Comparison of ENCODE assay signal across 8 mouse cellular contexts in genomic region chr12:86884197-86885058, GRCm38 (mm10). TPM values are rescaled to one million over a fixed set of nuclear protein-coding genes. Genes with fewer than 3 reads are reported as not detected.
A peak's percentile ranks its signal among the peaks of the same experiment; 100 is the strongest.
DNase-seq lines count a peak whose midpoint lies in the region; ATAC-seq lines count a peak whose summit lies in the region.

Gene Irf2bpl, minus strand, starts transcription at chr12:86884798.

- H3K27me3 ChIP-seq in embryonic facial prominence, embryonic 10.5 days (replicated peaks; ENCODE audit: low read depth, poor library complexity, severe bottlenecking), result peaks cover 45% of the 10 kb centered on the region
- H3K27me3 ChIP-seq in limb, embryonic 11.5 days (ENCODE audit: control insufficient read depth, insufficient read depth, low read length), result no peaks in the 10 kb centered on the region
- H3K27me3 ChIP-seq in midbrain, embryonic 14.5 days (ENCODE audit: control insufficient read depth, insufficient read depth, low read length), result no peaks in the 10 kb centered on the region

- DNase-seq in layer of hippocampus, adult 11-12 months (ENCODE audit: low spot score), result peak; percentile 99
- DNase-seq in layer of hippocampus, adult 9-10 months (ENCODE audit: low spot score), result no peak
- peak; percentile 99 for DNase-seq in embryonic facial prominence, embryonic 10.5 days (ENCODE audit: low spot score)
- peak; percentile 100 for DNase-seq in heart, adult 11 months
- DNase-seq in kidney, adult 11 months, result peak; percentile 99
- peak; percentile 99 for DNase-seq in limb, embryonic 11.5 days (ENCODE audit: low spot score)
- peak; percentile 99 for DNase-seq in midbrain, embryonic 14.5 days
- peak; percentile 97 to 98 for DNase-seq in spleen, adult 18-20 months

- peak within 1 kb of the TSS; percentile 96 for H3K27ac ChIP-seq in embryonic facial prominence, embryonic 10.5 days (replicated peaks)
- peak within 1 kb of the TSS; percentile 98 for H3K27ac ChIP-seq in limb, embryonic 11.5 days (replicated peaks; ENCODE audit: low read depth, low read length)
- H3K27ac ChIP-seq in midbrain, embryonic 14.5 days (replicated peaks; ENCODE audit: low read depth, low read length), result peak within 1 kb of the TSS; percentile 98

- no peaks in the 10 kb centered on the region; the same call in 1 of the 2 replicates for H3K36me3 ChIP-seq in embryonic facial prominence, embryonic 10.5 days (replicated peaks)
- H3K36me3 ChIP-seq in limb, embryonic 11.5 days (ENCODE audit: control insufficient read depth, insufficient read depth, low read length), result no peaks in the 10 kb centered on the region
- peaks cover 16% of the 10 kb centered on the region; the same call in 1 of the 2 replicates for H3K36me3 ChIP-seq in midbrain, embryonic 14.5 days (ENCODE audit: control insufficient read depth, insufficient read depth, low read length)

- H3K4me2 ChIP-seq in limb, embryonic 11.5 days (ENCODE audit: low read depth, severe bottlenecking), result peak within 1 kb of the TSS; percentile 97
- peak within 1 kb of the TSS; percentile 82 for H3K4me2 ChIP-seq in midbrain, embryonic 14.5 days (ENCODE audit: low read length)

- H3K9me3 ChIP-seq in embryonic facial prominence, embryonic 10.5 days, result no peaks in the 10 kb centered on the region
- no peaks in the 10 kb centered on the region for H3K9me3 ChIP-seq in limb, embryonic 11.5 days (ENCODE audit: control insufficient read depth, low read length)
- H3K9me3 ChIP-seq in midbrain, embryonic 14.5 days (ENCODE audit: control insufficient read depth, low read length), result no peaks in the 10 kb centered on the region

- peak; percentile 90 for ATAC-seq in limb, embryonic 11.5 days (ENCODE audit: insufficient number of reproducible peaks, low FRiP score, low TSS enrichment, low read depth)
- peak; percentile 91 for ATAC-seq in midbrain, embryonic 14.5 days (ENCODE audit: low FRiP score, low TSS enrichment)

- under 1% methylated on average over 82 of the region's 82 CpGs for WGBS in embryonic facial prominence, embryonic 10.5 days
- under 1% methylated on average over 71 of the region's 82 CpGs for WGBS in limb, embryonic 11.5 days
- under 1% methylated on average over 79 of the region's 82 CpGs for WGBS in midbrain, embryonic 14.5 days

- H3K4me1 ChIP-seq in embryonic facial prominence, embryonic 10.5 days, result peaks cover 89% of the 10 kb centered on the region
- H3K4me1 ChIP-seq in limb, embryonic 11.5 days (ENCODE audit: control insufficient read depth, insufficient read depth, low read length), result peaks cover 36% of the 10 kb centered on the region
- peaks cover 51% of the 10 kb centered on the region for H3K4me1 ChIP-seq in midbrain, embryonic 14.5 days (ENCODE audit: control insufficient read depth, insufficient read depth, low read length)

- H3K9ac ChIP-seq in limb, embryonic 11.5 days (ENCODE audit: low read length), result peak within 1 kb of the TSS; percentile 93
- H3K9ac ChIP-seq in midbrain, embryonic 14.5 days (replicated peaks; ENCODE audit: low read length), result peak within 1 kb of the TSS; percentile 100

- peak within 1 kb of the TSS; percentile 88 for H3K4me3 ChIP-seq in embryonic facial prominence, embryonic 10.5 days
- peak within 1 kb of the TSS; percentile 89 for H3K4me3 ChIP-seq in limb, embryonic 11.5 days (ENCODE audit: low read depth, low read length)
- H3K4me3 ChIP-seq in midbrain, embryonic 14.5 days (replicated peaks; ENCODE audit: low read depth, low read length), result peak within 1 kb of the TSS; percentile 98

RNA-seq across cellular contexts. Expression of gene Irf2bpl, which starts in this region (rescaled TPM):
- 13.5 and 17.3 TPM in 2 replicates for polyA plus RNA-seq in embryonic facial prominence, embryonic 10.5 days (2016; fragmentation: Nextera tagmentation; extraction: Ambion mirVana)
- 17.9 and 22.0 TPM in 2 replicates for polyA plus RNA-seq in limb, embryonic 11.5 days (2014; fragmentation: Nextera tagmentation; extraction: Ambion mirVana)
- polyA plus RNA-seq in midbrain, embryonic 14.5 days (2014; fragmentation: Nextera tagmentation; extraction: Ambion mirVana), result 71.6 and 80.2 TPM in 2 replicates
